Mouse (Mus musculus): ENCODE results near the gene Cort. TPM values are rescaled to one million over a fixed set of nuclear protein-coding genes. Genes with fewer than 3 reads are reported as not detected.
"Not testable (repeated sequence)": the region's sequence is repeated elsewhere in the genome, so short reads cannot be mapped to it uniquely, and the experiment has no call there.

Cort gene
- polyA plus RNA-seq (2015; fragmentation: Nextera tagmentation; extraction: Ambion mirVana): 0.42 and 0.53 TPM in 2 replicates

DNA sequence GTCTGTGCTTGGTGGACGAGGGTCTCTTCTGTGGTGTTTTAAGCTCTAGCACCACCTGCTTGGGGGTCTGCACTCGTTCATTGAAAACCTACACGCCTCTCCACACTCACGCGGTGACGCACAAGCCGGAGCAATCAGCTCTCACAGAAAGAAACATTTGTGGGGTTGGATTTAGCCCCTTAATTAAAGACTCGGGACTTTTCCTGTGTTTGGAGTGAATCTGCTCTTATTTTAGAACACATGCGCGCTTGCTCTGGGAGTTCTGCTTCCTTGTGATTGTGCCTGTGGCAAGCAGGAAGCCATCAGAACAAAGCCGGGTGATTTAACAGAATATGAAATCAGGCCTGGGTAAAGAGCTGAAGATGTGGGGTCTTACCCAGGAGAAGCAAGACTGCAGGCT lies at the start of gene Cort:
Gene Cort (minus strand): TSS at position 101 of the 400 bp plus-strand sequence.
- 83% methylated on average over 11 of the region's 11 CpGs for WGBS
- no peak within 1 kb of the TSS for H3K4me3 ChIP-seq (replicated peaks)
- no peaks in the 10 kb centered on the region for H3K9me3 ChIP-seq
- no peak within 1 kb of the TSS for H3K4me2 ChIP-seq (replicated peaks)
- no peak within 1 kb of the TSS for H3K27ac ChIP-seq
- H3K4me1 ChIP-seq (replicated peaks): no peaks in the 10 kb centered on the region
- peaks cover 35% of the 10 kb centered on the region for H3K36me3 ChIP-seq
- H3K27me3 ChIP-seq: no peaks in the 10 kb centered on the region
- no peak for ATAC-seq
- H3K9ac ChIP-seq (replicated peaks): no peak within 1 kb of the TSS

DNA sequence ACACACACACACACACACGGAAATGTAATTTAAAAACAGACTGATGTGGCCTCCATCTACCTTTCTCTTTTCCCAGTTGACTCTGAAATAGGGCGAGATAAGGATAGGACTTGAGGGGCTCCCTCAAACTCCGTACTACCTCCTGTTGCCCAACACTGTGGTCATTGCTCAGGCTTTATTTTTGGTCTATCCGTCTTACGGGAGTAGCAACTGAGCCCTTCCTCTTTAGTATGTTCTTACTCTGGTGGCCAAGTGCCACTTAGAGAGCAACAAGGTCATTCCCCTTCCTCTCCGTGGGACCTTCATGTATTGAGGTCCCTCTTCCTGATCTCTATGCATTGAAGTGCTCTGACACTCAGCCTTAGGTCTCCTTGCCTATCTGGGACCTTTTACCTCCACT lies 47.1 kb upstream of the Cort start:
- H3K27ac ChIP-seq: 0 out of 2 replicates have a peak overlapping the region, but pooled peaks have one; percentile 5
- no peaks in the 10 kb centered on the region for H3K27me3 ChIP-seq
- no peak overlapping the region for H3K4me2 ChIP-seq (replicated peaks)
- 0 out of 2 replicates have a peak, but pooled peaks cover 6% of the 10 kb centered on the region for H3K4me1 ChIP-seq (replicated peaks)
- WGBS: 90% methylated on average over 6 of the region's 6 CpGs
- no peak overlapping the region for H3K4me3 ChIP-seq (replicated peaks)
- ATAC-seq: no peak
- peaks cover 32% of the 10 kb centered on the region for H3K36me3 ChIP-seq
- H3K9me3 ChIP-seq: no peaks in the 10 kb centered on the region
- H3K9ac ChIP-seq (replicated peaks): no peak overlapping the region

DNA sequence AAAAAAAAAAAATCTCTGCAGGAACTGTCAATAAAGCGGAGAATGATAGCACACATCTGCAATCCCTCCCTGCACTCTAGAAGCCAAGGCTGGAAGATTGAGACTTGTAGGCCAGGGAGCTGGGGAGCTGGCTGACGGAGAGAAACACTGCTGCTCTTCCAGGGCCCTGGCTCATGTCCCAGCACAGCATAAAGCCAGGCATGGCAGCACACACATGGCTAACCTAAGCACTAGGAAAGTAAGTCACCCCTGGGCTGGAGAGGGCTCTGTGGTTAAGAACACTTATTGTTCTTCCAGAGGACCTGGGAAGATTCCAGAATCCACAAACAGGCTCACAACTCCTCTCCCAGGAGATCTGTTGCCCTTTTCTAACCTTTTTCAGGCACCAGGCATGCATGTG lies 46.1 kb upstream of the Cort start:
- 82% methylated on average over 2 of the region's 2 CpGs for WGBS

DNA sequence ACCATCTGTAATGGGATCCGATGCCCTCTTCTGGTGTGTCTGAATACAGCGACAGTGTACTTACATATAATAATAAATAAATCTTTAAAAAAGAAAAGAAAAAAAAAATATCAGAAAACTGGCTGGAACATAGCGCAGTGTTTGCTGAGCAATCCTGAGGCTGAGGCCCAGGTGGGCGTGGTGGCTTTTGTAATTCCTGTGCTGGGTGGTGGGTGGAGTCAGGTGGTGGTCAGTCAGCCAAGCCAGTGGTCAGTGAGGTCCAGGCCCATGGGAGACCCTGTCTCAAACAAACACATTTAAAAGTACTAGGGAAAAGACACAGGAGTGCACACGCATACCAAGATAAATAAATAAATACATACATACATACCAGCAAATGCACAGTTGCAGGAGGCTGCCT lies 45.5 kb upstream of the Cort start:
- no peak overlapping the region for H3K4me2 ChIP-seq (replicated peaks)
- H3K36me3 ChIP-seq: peaks cover 20% of the 10 kb centered on the region
- peaks cover 9% of the 10 kb centered on the region; the same call in 1 of the 2 replicates for H3K4me1 ChIP-seq (replicated peaks)
- WGBS: 90% methylated on average over 5 of the region's 5 CpGs
- H3K4me3 ChIP-seq (replicated peaks): no peak overlapping the region
- H3K9me3 ChIP-seq: no peaks in the 10 kb centered on the region
- ATAC-seq: no peak
- H3K27ac ChIP-seq: peak overlapping the region; percentile 51
- H3K9ac ChIP-seq (replicated peaks): no peak overlapping the region
- H3K27me3 ChIP-seq: no peaks in the 10 kb centered on the region

More for the DNA sequence above, 46.1 kb upstream of the Cort start:
- H3K27me3 ChIP-seq: no peaks in the 10 kb centered on the region
- no peak overlapping the region for H3K9ac ChIP-seq (replicated peaks)
- no peaks in the 10 kb centered on the region for H3K9me3 ChIP-seq
- peaks cover 24% of the 10 kb centered on the region for H3K36me3 ChIP-seq
- H3K4me3 ChIP-seq (replicated peaks): no peak overlapping the region
- H3K4me1 ChIP-seq (replicated peaks): 0 out of 2 replicates have a peak, but pooled peaks cover 6% of the 10 kb centered on the region
- no peak overlapping the region for H3K4me2 ChIP-seq (replicated peaks)
- H3K27ac ChIP-seq: peak overlapping the region; percentile 51
- 0 out of 2 replicates have a peak, but pooled peaks have one; percentile 49 for ATAC-seq

DNA sequence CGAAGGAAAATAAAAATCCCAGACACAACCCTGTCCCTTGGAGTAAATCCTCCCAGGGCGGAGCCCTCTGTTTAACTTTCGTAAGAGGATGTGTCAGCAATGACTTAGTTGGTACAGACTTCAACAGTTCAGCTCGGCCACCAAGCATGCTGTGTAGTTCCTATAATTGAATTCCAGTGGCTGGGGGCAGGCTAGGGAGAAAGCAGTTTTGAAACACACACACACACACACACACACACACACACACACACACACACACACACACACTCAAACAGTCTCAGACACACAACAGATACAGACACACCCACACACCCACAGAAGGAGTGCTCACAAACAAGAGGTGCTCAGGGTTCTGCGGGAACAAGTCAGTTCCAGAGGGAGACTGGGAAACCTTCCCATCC lies 45.0 kb upstream of the Cort start:
- WGBS: 82% methylated on average over 5 of the region's 5 CpGs
- no peak overlapping the region for H3K4me2 ChIP-seq (replicated peaks)
- H3K9ac ChIP-seq (replicated peaks): no peak overlapping the region
- no peaks in the 10 kb centered on the region for H3K27me3 ChIP-seq
- no peak overlapping the region for H3K4me3 ChIP-seq (replicated peaks)
- no peak overlapping the region for H3K27ac ChIP-seq
- H3K4me1 ChIP-seq (replicated peaks): peaks cover 11% of the 10 kb centered on the region; the same call in 1 of the 2 replicates
- no peak for ATAC-seq
- H3K9me3 ChIP-seq: no peaks in the 10 kb centered on the region
- H3K36me3 ChIP-seq: peaks cover 15% of the 10 kb centered on the region

DNA sequence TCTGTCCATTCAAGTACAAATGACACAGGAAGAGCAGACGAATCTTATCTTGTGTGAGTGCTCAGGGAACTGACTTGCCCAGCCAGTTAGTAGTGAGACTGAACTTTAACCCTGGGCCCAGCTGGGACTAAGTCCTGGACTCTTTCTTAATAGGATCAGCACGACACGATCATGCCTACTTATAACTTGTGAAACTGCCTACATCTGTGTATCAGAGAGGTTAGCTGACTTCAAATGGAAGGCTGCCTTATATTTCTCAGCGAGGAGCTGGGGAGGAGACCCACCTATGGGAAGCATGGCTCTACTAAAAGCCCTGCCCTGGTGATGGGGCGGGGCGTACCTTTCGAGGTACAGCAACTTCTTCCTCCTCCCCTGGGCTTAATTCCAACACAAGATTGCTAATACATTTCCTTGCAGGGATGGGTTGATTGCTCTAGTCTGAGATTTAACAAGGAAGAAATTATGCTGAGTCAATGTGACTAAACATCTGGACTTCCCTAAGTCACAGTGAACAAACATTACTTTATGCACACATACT lies 43.9 kb upstream of the Cort start:
- H3K27ac ChIP-seq: no peak overlapping the region
- peaks cover 7% of the 10 kb centered on the region; the same call in 1 of the 2 replicates for H3K36me3 ChIP-seq
- H3K4me2 ChIP-seq (replicated peaks): no peak overlapping the region
- H3K9me3 ChIP-seq: no peaks in the 10 kb centered on the region
- no peak overlapping the region for H3K9ac ChIP-seq (replicated peaks)
- no peak overlapping the region for H3K4me3 ChIP-seq (replicated peaks)
- WGBS: 68% methylated on average over 7 of the region's 7 CpGs
- H3K27me3 ChIP-seq: no peaks in the 10 kb centered on the region
- peaks cover 17% of the 10 kb centered on the region for H3K4me1 ChIP-seq (replicated peaks)
- no peak for ATAC-seq

DNA sequence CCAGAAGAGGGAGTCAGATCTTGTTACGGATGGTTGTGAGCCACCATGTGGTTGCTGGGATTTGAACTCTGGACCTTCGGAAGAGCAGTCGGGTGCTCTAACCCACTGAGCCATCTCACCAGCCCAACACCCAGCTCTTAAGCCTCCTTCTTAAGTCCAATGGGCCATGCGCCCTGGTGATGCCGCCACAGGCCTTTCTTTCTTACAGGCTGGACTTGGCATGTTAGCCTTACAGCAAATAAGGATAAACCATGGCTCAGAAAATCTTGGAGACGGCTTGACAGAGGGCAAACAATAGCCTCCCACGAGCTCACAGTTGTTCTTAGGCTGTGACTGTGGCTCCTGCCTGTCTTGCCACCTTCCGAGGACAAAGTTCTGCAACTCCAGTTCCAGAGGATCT lies 43.4 kb upstream of the Cort start:
- not testable (repeated sequence) for H3K4me3 ChIP-seq (replicated peaks); H3K36me3 ChIP-seq; H3K4me2 ChIP-seq (replicated peaks); H3K9ac ChIP-seq (replicated peaks); H3K9me3 ChIP-seq; H3K27me3 ChIP-seq; H3K27ac ChIP-seq; ATAC-seq
- H3K4me1 ChIP-seq (replicated peaks): peaks cover 23% of the 10 kb centered on the region
- WGBS: 75% methylated on average over 7 of the region's 8 CpGs

DNA sequence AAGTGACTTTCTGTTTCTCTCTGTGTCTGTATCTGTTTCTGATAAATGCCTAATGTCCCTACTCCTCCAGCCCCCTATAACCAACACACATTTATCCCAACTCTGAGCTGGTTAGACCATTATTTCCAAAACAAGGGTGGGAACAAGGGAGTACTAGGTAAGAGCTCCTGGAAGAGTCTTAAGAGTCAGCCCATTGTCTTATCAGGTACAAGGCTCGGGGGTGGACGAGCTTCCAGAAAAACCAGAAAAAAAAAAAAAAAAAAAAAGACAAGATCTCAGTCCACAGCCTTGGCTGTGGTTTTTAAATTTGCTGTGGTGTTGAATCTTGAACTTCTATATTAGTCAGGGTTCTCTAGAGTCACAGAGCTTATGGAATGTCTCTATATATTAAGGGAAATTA lies 41.5 kb upstream of the Cort start:
- Histone ChIP-seq H3K27ac (no peak overlapping the region), H3K9me3 (no peaks in the 10 kb centered on the region), H3K9ac (replicated peaks) (no peak overlapping the region), H3K4me3 (replicated peaks) (no peak overlapping the region), H3K27me3 (no peaks in the 10 kb centered on the region), H3K4me1 (replicated peaks) (peaks cover 24% of the 10 kb centered on the region), H3K36me3 (peaks cover 12% of the 10 kb centered on the region), H3K4me2 (replicated peaks) (no peak overlapping the region)
- WGBS: 72% methylated on average over 2 of the region's 2 CpGs
- ATAC-seq: no peak

DNA sequence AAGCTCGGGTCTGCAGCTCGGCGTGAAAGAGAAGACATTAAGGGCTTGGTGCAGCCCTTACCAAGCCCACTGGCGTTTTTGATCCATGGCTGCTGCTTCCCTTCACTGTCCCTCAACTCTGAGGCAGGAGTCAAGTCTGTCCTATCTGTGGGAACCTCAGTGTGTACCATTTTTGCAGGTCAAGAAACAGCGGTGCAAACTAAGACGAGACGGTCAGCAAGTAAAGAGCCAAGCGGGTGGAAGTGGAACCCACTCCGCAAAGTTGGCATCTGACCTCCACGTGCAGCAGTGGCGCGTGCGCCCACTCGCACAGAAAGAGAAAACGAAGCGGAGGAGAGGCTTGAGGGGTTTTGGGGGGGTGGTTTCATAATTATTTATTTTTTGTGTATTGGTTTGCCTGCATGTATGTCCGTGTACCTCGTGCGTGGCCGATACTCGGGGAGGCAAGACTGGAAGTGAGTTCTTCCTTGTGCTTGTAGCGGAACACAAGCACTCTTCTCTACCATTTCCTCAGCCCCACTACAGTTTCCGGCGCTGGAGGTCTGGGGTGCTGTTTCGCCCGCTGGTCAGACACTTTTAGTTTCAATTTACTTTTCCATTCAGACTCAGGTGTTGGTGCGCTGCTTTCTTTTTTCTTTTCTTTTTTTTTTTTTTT lies 40.5 kb upstream of the Cort start:
- WGBS: 2% methylated on average over 27 of the region's 27 CpGs
- peaks cover 14% of the 10 kb centered on the region for H3K36me3 ChIP-seq
- H3K9ac ChIP-seq (replicated peaks): peak overlapping the region; percentile 94
- H3K27me3 ChIP-seq: no peaks in the 10 kb centered on the region
- H3K9me3 ChIP-seq: no peaks in the 10 kb centered on the region
- H3K4me2 ChIP-seq (replicated peaks): peak overlapping the region; percentile 94
- H3K27ac ChIP-seq: peak overlapping the region; percentile 35; the same call in 1 of the 2 replicates
- ATAC-seq: peak; percentile 73
- peaks cover 21% of the 10 kb centered on the region for H3K4me1 ChIP-seq (replicated peaks)
- peak overlapping the region; percentile 97 for H3K4me3 ChIP-seq (replicated peaks)

DNA sequence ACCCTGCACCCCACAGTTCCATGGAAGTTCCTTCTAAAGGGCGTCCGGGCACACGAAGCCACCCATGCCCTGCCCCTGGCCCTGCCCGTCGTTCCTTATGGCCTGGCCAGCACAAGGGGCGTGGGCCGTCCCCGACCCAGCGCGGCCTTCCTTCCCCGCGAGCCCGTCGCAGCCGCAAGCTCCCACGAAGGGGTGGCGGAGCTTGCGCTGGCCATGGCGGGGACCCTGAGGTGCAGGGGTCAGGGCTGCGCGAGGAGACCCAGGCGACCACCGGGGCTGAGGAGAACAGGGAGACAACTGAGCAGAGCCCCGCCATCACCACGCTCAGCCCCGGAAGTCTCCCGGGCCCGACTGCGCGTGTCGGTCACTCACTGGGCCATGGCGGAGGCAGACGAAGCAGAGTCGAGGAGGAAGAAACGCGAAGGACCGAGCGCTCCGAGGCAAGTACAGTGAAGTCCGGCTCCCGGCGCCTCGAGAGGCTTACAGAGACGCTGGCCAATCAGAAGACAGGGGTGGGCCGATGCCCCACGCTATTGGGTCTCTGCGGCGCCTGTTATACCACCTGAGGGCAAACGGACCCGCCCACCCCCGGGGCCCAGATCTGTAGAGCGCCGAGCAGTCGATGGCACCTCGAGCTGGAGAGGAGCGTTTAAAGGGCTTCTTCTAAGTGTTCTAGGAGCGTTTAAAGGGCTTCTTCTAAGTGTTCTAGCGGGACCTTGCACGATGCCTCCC lies 39.8 kb upstream of the Cort start, which contains the start of gene Pgd:
Gene Pgd (minus strand): TSS at position 557 of the 732 bp plus-strand sequence.
- peak within 1 kb of the TSS; percentile 94 for H3K4me2 ChIP-seq (replicated peaks)
- ATAC-seq: peak; percentile 100
- H3K9ac ChIP-seq (replicated peaks): peak within 1 kb of the TSS; percentile 94
- under 1% methylated on average over 59 of the region's 59 CpGs for WGBS
- H3K4me1 ChIP-seq (replicated peaks): peaks cover 21% of the 10 kb centered on the region
- H3K27me3 ChIP-seq: no peaks in the 10 kb centered on the region
- H3K36me3 ChIP-seq: peaks cover 21% of the 10 kb centered on the region
- no peaks in the 10 kb centered on the region for H3K9me3 ChIP-seq
- H3K4me3 ChIP-seq (replicated peaks): peak within 1 kb of the TSS; percentile 97
- H3K27ac ChIP-seq: peak within 1 kb of the TSS; percentile 82

DNA sequence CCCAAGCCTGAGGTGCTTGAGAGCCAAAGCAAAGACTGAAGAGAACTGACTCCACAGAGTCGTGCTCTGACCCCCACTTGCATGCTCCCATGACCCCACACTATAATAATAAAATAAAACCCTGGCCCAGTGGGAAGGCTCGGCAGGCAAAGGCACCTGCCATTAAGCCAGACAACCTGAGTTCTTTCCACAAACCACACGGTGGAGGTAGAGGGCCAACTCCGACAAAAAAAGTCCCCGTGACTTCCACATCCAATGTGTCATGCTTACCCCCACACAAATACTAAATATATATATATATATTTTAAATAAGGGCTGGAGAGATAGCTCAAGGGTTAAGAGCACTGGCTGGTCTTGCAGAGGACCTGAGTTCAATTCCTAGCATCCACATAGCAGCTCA lies 37.6 kb upstream of the Cort start:
- WGBS: 70% methylated on average over 5 of the region's 5 CpGs
- ATAC-seq: no peak
- no peak overlapping the region for H3K4me2 ChIP-seq (replicated peaks)
- no peak overlapping the region for H3K9ac ChIP-seq (replicated peaks)
- H3K4me3 ChIP-seq (replicated peaks): no peak overlapping the region
- no peaks in the 10 kb centered on the region for H3K27me3 ChIP-seq
- peaks cover 43% of the 10 kb centered on the region for H3K36me3 ChIP-seq
- H3K4me1 ChIP-seq (replicated peaks): peaks cover 21% of the 10 kb centered on the region
- H3K27ac ChIP-seq: no peak overlapping the region
- H3K9me3 ChIP-seq: no peaks in the 10 kb centered on the region

DNA sequence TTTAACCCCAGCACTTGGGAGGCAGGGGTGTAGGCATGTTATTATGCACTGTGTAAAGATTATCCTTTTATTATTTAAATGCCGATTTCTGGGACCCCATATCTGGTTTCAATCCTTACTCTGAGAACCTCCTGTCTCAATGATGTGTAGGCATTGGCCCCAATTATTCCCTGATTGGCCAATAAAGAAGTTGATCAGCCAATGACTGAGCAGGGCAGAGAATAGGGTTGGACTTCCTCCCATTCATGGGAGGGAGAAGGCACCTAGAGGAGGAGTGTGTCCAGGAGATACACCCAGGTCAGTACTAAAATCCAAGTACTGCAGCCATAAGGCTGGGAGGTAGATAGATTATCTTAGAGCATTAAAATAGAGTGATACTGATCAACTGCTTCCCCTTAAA lies 36.6 kb upstream of the Cort start:
- Histone ChIP-seq H3K9me3 (no peaks in the 10 kb centered on the region), H3K9ac (replicated peaks) (no peak overlapping the region), H3K36me3 (peaks cover 52% of the 10 kb centered on the region), H3K27me3 (no peaks in the 10 kb centered on the region), H3K27ac (no peak overlapping the region), H3K4me3 (replicated peaks) (no peak overlapping the region), H3K4me2 (replicated peaks) (no peak overlapping the region), H3K4me1 (replicated peaks) (peaks cover 21% of the 10 kb centered on the region)
- 68% methylated on average over 1 of the region's 1 CpGs for WGBS
- ATAC-seq: no peak

Data from midbrain, embryonic 13.5 days (tissue).